Comparison of ENCODE assay signal across 8 mouse cellular contexts in genomic region chr13:48869600-48869949, GRCm38 (mm10). TPM values are rescaled to one million over a fixed set of nuclear protein-coding genes. Genes with fewer than 3 reads are reported as not detected.
DNase-seq lines count a peak whose midpoint lies in the region; ATAC-seq and TF ChIP-seq lines count a peak whose summit lies in the region.

No protein-coding gene starts in this region.

- no peak for DNase-seq in gastrocnemius, adult 2 months
- DNase-seq in gastrocnemius, adult 18-20 months (ENCODE audit: low spot score) = no peak
- DNase-seq in ES-E14 (ENCODE audit: low read depth, low spot score) = no peak
- DNase-seq in layer of hippocampus, postnatal 14 days (ENCODE audit: low spot score in 2 of 2) = no peak

- H3K27ac ChIP-seq in gastrocnemius, adult 2 months = peak overlapping the region; percentile 91
- no peak overlapping the region for H3K27ac ChIP-seq in ES-E14 (ENCODE audit: insufficient read depth, low read depth, low read length, poor library complexity, severe bottlenecking)
- no peak overlapping the region for H3K27ac ChIP-seq in forebrain, embryonic 16.5 days (ENCODE audit: low read length)
- peak overlapping the region; percentile 91 for H3K27ac ChIP-seq in liver, embryonic 12.5 days
- peak overlapping the region; percentile 93 for H3K27ac ChIP-seq in stomach, embryonic 15.5 days

- peak overlapping the region; percentile 85 for H3K4me2 ChIP-seq in forebrain, embryonic 16.5 days (ENCODE audit: low read length)
- H3K4me2 ChIP-seq in liver, embryonic 12.5 days = peak overlapping the region; percentile 94
- H3K4me2 ChIP-seq in stomach, embryonic 15.5 days = peak overlapping the region; percentile 70

- in situ Hi-C loops in ES-E14 (cut with MboI; ENCODE audit: low sequenced_read_pairs in 2 of 2, unreplicated experiment in 2 of 2) = no loop called here

- no peak for ATAC-seq in forebrain, embryonic 16.5 days
- peak; percentile 35 for ATAC-seq in liver, embryonic 12.5 days
- peak; percentile 27; the same call in 1 of the 2 replicates for ATAC-seq in stomach, embryonic 15.5 days (ENCODE audit: insufficient read depth, low FRiP score, low read depth)
- ATAC-seq in inflammation-experienced regulatory T-cells, adult 6 months = no peak

- H3K4me1 ChIP-seq in ES-E14 (ENCODE audit: control insufficient read depth in 2 of 2, insufficient read depth in 2 of 2, low read length in 2 of 2, poor library complexity in 1 of 2) = peaks cover 0 to 12% of the 10 kb centered on the region in 2 experiments; a peak in 1 of 4 replicates
- H3K4me1 ChIP-seq in forebrain, embryonic 16.5 days (replicated peaks; ENCODE audit: control insufficient read depth, insufficient read depth, low read length) = peaks cover 33% of the 10 kb centered on the region
- peaks cover 80% of the 10 kb centered on the region for H3K4me1 ChIP-seq in liver, embryonic 12.5 days
- peaks cover 28% of the 10 kb centered on the region for H3K4me1 ChIP-seq in stomach, embryonic 15.5 days

- H3K27me3 ChIP-seq in forebrain, embryonic 16.5 days (replicated peaks; ENCODE audit: control insufficient read depth, insufficient read depth, low read length) = no peaks in the 10 kb centered on the region
- H3K27me3 ChIP-seq in liver, embryonic 12.5 days (replicated peaks) = no peaks in the 10 kb centered on the region
- H3K27me3 ChIP-seq in stomach, embryonic 15.5 days (replicated peaks) = no peaks in the 10 kb centered on the region

- H3K9ac ChIP-seq in ES-E14 (ENCODE audit: insufficient read depth, low read depth, low read length, poor library complexity, severe bottlenecking) = peak overlapping the region; percentile 94; the same call in 1 of the 2 replicates
- H3K9ac ChIP-seq in forebrain, embryonic 16.5 days (replicated peaks; ENCODE audit: low read depth, low read length) = peak overlapping the region; percentile 94
- H3K9ac ChIP-seq in liver, embryonic 12.5 days = peak overlapping the region; percentile 99
- H3K9ac ChIP-seq in stomach, embryonic 15.5 days = peak overlapping the region; percentile 88

- WGBS in forebrain, embryonic 16.5 days = 4% methylated on average over 5 of the region's 5 CpGs
- WGBS in liver, embryonic 12.5 days (ENCODE audit: insufficient replicate concordance) = 17% methylated on average over 5 of the region's 5 CpGs
- WGBS in stomach, embryonic 15.5 days = 11% methylated on average over 5 of the region's 5 CpGs

- peak overlapping the region; percentile 96 for H3K4me3 ChIP-seq in gastrocnemius, adult 2 months
- H3K4me3 ChIP-seq in ES-E14 (ENCODE audit: insufficient read depth in 1 of 2, low read depth in 1 of 2, low read length in 2 of 2, poor library complexity in 1 of 2, severe bottlenecking in 1 of 2) = peak overlapping the region; percentile 77 to 98
- peak overlapping the region; percentile 63 for H3K4me3 ChIP-seq in forebrain, embryonic 16.5 days (replicated peaks; ENCODE audit: low read length)
- peak overlapping the region; percentile 92 for H3K4me3 ChIP-seq in liver, embryonic 12.5 days
- H3K4me3 ChIP-seq in stomach, embryonic 15.5 days (replicated peaks) = peak overlapping the region; percentile 78

- TF ChIP-seq CTCF in gastrocnemius, adult 2 months (IDR thresholded peaks at IDR 0.05) = no peak

- H3K9me3 ChIP-seq in ES-E14 (ENCODE audit: control insufficient read depth, insufficient read depth, low read depth, low read length) = no peaks in the 10 kb centered on the region
- no peaks in the 10 kb centered on the region for H3K9me3 ChIP-seq in forebrain, embryonic 16.5 days (ENCODE audit: control insufficient read depth, low read length)
- H3K9me3 ChIP-seq in liver, embryonic 12.5 days (replicated peaks) = no peaks in the 10 kb centered on the region
- no peaks in the 10 kb centered on the region for H3K9me3 ChIP-seq in stomach, embryonic 15.5 days

- intact Hi-C loops in gastrocnemius, adult 2 months (cut with DNase I) = no loop called here

- H3K36me3 ChIP-seq in ES-E14 (ENCODE audit: control insufficient read depth, insufficient read depth, low read length, poor library complexity, severe bottlenecking) = no peaks in the 10 kb centered on the region
- no peaks in the 10 kb centered on the region for H3K36me3 ChIP-seq in forebrain, embryonic 16.5 days (ENCODE audit: control insufficient read depth, insufficient read depth)
- H3K36me3 ChIP-seq in liver, embryonic 12.5 days = no peaks in the 10 kb centered on the region
- H3K36me3 ChIP-seq in stomach, embryonic 15.5 days = no peaks in the 10 kb centered on the region

TF ChIP-seq in ES-E14, 5 proteins besides CTCF, POLR2A, EP300 and RAD21:
- TF ChIP-seq HCFC1 (IDR thresholded peaks at IDR 0.05; ENCODE audit: borderline replicate concordance, insufficient read depth, low read length) (no peak), ZNF384 (IDR thresholded peaks at IDR 0.05; ENCODE audit: low read depth, low read length) (no peak), MAFK (IDR thresholded peaks at IDR 0.05; ENCODE audit: insufficient read depth, low read depth, low read length) (no peak), ZC3H11A (IDR thresholded peaks at IDR 0.05; ENCODE audit: borderline replicate concordance, low read depth, low read length) (no peak)
TF ChIP-seq in ES-E14: peak in this region for 0.

RNA-seq across cellular contexts. Expression of gene Phf2, which starts 1.3 kb away (rescaled TPM):
- total RNA-seq in gastrocnemius, adult 2 months (2021) = 10 to 100 TPM; 33.8 to 34.7 TPM
- total RNA-seq in gastrocnemius, adult 18-20 months (2021) = 10 to 100 TPM; 33.1 to 35.2 TPM
- 3.6 and 3.8 TPM in 2 replicates for total RNA-seq in ES-E14 (2012; rRNA removed)
- polyA plus RNA-seq in forebrain, embryonic 16.5 days (2015; fragmentation: Nextera tagmentation; extraction: Ambion mirVana) = 10.2 and 11.5 TPM in 2 replicates
- 2.9 and 3.1 TPM in 2 replicates for polyA plus RNA-seq in liver, embryonic 12.5 days (2016; fragmentation: Nextera tagmentation; extraction: Ambion mirVana)
- polyA plus RNA-seq in stomach, embryonic 15.5 days (2015; fragmentation: Nextera tagmentation; extraction: Ambion mirVana) = 6.9 and 7.2 TPM in 2 replicates
- total RNA-seq in layer of hippocampus, postnatal 14 days (2021) = 10 to 100 TPM; 30.5 to 30.8 TPM
- 1 to 10 TPM; 2.4 to 3.7 (median 3.0) TPM for polyA plus RNA-seq in inflammation-experienced regulatory T-cells, adult 6 months (2017; shearing (Covaris generic))

Comparison
In these comparisons a context has a peak if more than half of its experiments do, and no peak if none do; other contexts are left out.
1. H3K27ac ChIP-seq: peak in gastrocnemius, adult 2 months (single experiment), liver, embryonic 12.5 days (single experiment) and stomach, embryonic 15.5 days (single experiment); none in ES-E14 (single experiment) and forebrain, embryonic 16.5 days (single experiment).
2. ATAC-seq: peak in liver, embryonic 12.5 days (single experiment) and stomach, embryonic 15.5 days (single experiment); none in forebrain, embryonic 16.5 days (single experiment) and inflammation-experienced regulatory T-cells, adult 6 months (single experiment).
3. Peak in every context shown above with its lines, with median percentiles within 50 percentile points of each other: H3K4me3 ChIP-seq, H3K9ac ChIP-seq and H3K4me2 ChIP-seq.